Mouse (Mus musculus) embryonic fibroblast, embryonic 13.5 days (primary cell): ENCODE results near the gene Hivep3.

Experiments
- CTCF ChIP-seq: IDR thresholded peaks from 2 replicates; pipeline ENCODE4 v1.5.1; 2011; ENCODE audit warnings: mild to moderate bottlenecking, control low read depth, low read length, moderate library complexity, borderline replicate concordance; ENCODE audit not compliant: insufficient read depth
- POLR2A ChIP-seq: IDR thresholded peaks from 2 replicates; pipeline ENCODE4 v1.6.1; 2011; ENCODE audit warnings: low read depth, mild to moderate bottlenecking, control low read depth, low read length, moderate library complexity

GRCm38 (mm10) chr4:119734352-119734751 lies 768 bp downstream of the Hivep3 start:
- TF ChIP-seq CTCF, result no peak
- TF ChIP-seq POLR2A, result no peak
